Mouse (Mus musculus) cerebellum, adult 11 months (tissue): ENCODE measurements around the gene Tmub1.
A peak's percentile ranks its signal among the peaks of the same experiment; 100 is the strongest.

Experiments
- DNase-seq: peaks from one replicate; pipeline ENCODE4 v3.0.0; 2022

Tmub1 gene

DNA sequence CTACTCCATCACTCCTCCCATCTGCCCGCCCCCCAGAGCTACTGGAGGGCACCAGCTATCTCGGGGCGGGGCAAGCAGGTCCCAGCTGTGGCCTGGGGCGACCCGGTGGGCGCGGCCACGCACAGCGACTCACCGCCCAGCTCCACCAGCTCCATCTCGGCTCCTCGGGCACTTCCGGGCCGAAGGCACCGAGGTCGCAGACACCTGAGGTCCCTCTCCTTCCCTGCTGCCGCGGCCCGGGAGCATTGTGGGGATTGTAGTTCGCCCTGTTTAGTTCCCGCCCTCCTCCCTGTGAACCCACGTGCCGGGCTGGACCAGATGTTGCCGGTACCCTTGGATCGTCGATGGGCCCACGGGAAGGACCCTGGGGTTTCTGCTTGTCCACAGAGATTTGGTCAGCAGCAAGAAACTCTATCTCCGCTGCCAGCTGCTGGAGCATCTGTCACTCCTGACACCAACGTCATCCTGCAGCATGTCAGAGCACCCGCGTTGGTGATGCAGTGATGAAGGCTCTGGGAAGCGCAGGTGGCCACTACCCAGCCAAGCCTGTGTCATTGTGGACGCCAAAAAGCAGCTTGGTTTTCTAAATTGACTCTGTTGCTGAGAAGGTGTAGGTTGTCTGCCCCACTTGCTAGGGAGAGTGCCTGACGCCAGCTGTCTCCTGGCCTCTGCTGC, at the start of gene Tmub1:
TSS of gene Tmub1 (minus strand) at position 231 of the 675 bp plus-strand sequence.
- DNase-seq = peak; percentile 79

DNA sequence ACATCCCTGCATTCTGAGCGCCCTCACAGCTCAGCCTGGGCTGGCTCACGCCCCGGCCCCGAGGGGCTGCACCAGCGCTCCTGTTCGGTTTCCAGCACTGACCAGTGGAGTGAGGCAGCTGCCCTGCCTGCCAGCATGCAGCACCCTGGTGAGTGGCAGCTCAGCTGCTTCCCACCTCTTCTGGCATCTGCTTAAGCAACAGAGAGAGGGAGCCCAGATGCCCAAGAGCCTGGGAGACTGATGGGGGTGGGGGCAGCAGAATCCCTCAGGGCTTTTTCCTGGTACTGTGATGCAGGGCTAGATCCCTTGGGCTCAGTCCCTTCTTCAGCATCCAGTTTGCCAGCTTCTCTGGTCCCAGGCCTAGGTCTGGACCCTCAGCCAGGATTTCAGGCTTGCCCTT, 49.1 kb upstream of the Tmub1 start:
- no peak for DNase-seq

DNA sequence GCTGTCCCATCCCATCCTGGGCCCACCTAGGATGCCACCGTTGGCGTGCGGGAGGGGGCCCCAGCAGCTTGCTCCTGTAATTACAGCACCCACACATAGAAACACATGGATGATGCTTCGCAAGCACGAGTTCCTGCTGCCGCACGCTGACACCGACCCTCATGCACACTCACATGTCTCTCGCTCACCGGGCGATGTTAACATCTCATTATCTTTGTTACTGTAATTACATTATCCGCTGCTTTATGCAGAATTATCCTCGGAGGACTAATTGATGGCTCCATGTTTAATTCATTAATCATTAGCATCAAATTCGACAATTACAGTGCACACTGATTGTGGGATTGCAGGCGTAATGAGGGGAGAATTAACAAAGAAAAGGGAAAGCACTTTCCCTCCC, 47.4 kb upstream of the Tmub1 start:
- no peak for DNase-seq

DNA sequence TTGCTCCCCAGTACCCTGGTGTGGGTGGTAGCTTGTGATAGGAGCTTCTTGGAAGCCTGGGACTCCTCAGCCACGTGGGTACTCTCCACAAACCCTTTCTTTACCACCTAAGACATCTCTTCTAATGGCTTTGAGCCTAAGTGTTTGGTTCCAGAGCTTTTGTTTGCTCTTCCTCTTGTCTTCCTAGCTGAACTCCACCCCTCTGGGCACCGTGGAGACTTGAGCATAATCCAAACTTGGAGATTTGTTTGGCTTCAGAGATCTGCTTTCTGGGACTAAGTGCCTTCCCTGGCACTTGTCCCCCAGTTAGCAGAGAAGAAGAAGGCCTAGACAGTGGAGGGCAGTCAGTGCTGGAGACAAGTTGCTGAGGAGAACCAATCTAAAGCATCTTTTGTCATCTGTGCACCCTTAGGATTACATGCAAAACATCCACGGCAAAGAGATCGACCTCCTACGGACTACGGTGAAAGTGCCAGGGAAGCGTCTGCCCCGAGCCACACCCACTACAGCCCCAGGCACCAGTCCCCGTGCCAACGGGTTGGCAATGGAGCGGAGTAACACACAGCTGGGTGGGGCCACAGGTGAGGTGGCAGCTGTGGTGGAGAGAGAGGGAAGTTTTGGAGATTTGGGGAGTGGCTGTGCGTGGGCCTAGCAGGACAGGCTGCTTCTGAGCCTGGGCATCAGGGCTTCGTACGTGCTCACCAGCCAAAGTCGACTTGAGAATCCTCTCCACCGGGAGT, 45.1 kb upstream of the Tmub1 start:
- DNase-seq = no peak

DNA sequence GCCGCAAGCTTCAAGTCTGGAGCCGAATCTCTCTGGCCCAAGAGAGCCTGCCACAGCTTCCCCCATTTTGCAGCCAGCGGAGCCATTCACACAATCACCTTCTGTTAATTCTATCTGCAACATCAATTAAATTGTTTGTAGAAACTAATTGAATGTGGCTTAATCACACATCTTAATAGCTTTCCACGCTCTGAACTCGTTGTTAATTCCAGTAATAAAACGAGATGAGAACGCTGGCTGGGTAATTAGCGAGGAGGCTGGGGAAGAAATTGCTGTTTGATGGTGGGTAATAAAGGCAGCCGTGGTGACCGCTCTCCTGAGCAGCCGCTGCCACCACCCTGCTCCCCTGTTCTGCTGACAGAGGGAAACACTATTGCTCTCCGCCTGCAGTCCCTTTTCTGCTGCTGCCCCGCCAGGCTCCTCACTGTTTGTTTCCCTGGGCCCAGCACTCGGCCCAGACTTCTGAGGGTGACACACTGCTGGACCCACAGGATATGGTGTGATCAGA, 42.8 kb upstream of the Tmub1 start:
- no peak for DNase-seq

DNA sequence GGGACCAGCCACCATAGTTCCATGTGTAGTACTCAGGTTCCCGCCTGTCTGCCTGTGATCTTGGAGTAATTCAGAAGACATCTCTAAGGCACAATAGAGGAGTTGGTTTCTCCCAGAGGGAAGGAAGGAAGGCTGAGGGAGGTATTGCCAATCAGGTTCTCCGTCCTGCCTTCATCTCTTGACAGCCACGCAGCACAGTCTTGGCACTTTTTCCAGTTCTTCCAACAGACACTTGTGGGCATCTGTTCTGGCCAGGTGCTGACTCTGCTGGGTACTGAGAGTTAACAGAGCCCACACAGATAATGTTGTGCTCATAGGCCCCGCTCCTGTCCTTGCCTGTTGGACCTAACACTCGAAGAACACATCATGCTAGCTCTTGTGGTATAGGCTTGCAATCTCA, 39.1 kb upstream of the Tmub1 start:
- DNase-seq = no peak

DNA sequence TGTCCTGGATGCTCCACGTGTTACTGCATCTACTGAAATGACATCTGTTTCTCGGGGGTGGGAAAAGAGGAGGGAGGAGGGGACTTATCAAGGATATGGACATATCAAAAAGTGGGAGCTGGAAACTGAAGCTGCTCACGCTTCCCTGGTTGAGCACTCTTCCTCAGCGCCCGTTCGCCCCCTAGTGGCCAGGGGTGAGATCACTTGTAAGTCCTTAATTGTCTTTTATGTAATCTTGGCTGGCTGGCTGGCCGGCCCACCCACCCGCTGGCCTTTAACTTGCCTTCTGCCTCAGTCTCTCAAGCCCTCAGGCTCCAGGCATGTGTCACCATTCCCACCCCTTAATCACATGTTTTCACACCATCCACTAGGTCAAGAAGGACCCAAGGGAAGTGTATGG, 38.4 kb upstream of the Tmub1 start:
- DNase-seq = peak; percentile 87

DNA sequence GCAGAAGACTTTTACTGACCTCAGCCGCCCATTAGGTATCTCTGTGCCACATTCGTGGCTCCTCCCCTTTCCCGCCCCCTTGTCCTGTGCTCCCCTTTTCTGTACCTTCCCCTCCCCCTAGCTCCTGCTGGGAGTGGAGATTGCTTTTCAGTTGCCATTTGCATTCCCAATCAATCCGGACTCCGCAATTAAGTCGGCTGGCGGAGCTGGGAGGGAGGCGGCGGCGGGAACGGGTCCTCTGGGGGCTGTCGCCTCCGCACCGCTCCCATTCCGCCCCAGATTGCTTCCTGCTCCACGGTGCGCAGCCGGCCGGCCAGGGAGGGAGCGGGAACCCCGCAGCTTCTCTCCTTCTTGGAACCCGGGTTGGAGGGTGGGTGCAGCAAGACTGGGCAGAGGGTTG, 37.3 kb upstream of the Tmub1 start:
- DNase-seq = no peak

DNA sequence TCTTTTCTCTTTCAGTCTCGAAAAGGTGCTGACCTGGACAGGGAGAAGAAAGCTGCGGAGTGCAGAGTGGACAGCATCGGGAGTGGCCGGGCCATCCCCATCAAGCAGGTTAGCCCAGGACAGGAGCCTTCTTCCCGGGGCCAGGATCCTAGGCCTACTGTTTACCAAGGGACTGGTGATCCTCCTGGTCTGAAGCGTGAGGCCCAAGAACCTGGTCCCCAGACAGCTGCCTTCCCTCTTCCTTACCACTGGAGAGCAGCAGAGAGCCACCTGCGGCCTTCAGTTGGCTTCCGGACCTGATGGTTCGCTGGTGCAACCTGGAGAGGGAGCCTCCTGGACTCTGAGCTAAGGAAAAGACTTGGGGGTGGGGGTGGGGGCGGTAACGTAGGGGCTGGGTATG, 35.7 kb upstream of the Tmub1 start:
- peak; percentile 68 for DNase-seq

DNA sequence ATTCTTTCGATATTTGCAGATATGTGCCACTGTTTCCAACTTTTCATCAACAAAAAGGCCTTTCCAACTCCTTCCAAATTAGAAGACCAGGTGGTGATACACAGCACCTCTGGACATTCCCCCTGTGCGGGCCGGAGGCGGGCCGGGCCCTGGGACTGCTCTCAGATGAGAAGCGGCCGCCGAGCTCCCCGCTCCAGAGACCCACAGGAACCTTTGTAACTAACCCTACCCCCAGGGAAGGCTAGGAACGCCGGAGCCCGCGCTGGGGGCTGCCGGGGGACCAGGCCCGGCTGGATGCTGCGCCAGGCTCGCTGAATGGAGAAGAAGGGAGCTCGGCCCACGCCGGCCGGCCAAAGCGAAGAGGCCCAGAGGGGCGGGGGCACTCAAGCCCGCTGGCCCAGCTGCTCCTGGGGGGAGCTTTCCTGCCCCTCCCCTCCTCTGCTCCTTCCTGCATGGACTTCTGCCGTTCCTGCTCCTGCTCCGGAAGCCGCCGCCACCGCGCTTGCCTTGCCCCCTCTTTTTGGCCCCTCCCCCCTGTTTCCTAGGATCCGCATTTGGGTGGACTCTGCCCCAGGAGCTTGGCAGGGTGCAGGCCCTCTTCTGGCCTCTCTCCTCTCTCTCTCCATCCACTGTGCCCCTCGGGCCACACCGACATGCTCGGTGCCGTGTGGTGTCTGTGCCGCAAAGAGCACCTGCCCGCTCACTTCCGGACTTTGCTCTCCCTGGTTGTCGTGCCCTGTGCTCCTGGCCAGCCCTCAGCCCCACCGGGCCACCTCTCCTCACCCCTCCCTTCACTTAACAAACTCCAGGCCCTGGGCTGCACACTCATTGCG, 34.8 kb upstream of the Tmub1 start:
- DNase-seq = no peak

DNA sequence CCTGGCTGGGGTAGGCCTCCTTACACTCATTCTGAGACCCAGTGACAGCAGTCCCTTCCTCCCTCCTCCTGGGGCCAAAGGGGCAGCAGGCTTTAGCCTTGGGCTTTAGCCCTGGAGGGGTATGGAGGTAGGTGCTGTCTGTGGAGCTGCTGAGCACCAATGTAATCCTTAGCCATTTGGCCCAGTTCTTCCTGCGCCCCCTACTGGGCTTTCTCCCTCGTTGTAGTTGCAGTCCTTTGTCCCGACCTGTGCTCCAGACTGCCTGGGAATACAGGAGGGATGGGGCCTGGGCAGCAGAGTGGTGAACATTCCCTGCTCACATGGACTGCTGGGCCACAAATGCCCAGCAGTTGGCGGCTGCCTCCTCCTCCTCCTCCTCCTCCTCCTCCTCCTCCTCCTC, 34.0 kb upstream of the Tmub1 start:
- DNase-seq = peak; percentile 66

DNA sequence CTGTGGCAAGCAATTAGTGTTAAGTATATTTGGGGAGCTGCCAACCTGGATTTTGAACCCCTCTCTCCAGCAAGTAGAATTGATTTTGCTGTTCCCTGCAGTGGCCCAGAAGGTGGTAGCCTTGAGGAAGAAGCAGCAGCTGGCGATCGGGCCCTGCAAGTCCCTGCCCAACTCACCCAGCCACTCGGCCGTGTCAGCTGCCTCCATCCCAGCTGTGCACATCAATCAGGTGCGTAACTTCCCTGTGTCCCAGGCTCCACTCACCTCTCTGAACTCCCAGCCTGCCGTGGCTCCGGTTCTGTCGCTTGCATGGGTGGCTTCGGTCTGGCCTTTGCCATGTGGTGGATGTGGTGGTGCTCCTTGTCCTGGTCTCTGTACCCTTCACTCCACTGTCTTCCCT, 30.3 kb upstream of the Tmub1 start:
- no peak for DNase-seq

DNA sequence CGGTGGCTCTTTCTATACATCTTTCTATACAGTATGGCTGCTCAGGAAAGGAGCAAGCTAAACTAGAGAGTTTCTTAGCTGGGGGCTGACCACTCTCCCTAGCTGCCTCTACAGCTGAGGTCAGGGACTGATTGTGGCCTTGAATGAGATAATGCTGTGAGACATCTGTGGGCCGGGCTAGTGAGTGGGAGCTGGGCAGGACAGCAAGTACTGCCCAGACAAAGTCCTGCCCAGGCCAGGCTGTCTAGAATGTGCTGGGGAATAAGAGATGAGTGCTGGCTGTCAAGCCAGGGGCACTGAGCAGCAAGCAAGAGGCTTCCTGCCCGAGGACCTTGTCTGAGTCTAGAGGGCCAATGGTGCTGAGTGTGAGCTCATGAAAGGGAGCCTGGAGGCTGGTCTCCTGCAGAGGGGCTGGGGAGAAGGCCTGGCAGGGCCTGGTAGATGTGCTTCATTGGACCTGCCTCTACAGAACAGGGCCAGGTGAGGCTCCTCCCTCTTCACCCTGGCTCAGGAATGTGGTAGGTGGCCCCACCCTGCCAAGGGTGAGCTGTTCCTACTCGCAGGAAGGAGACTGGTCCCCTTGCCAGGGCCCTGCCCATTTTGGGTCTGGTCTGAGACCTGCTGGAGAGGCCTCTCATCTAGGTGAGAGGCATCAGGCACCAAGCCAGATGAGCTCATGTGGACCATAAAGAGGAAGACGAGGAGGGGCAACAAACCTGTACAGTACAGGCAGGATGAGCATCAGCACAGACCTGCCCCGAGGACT, 28.0 kb upstream of the Tmub1 start:
- no peak for DNase-seq

DNA sequence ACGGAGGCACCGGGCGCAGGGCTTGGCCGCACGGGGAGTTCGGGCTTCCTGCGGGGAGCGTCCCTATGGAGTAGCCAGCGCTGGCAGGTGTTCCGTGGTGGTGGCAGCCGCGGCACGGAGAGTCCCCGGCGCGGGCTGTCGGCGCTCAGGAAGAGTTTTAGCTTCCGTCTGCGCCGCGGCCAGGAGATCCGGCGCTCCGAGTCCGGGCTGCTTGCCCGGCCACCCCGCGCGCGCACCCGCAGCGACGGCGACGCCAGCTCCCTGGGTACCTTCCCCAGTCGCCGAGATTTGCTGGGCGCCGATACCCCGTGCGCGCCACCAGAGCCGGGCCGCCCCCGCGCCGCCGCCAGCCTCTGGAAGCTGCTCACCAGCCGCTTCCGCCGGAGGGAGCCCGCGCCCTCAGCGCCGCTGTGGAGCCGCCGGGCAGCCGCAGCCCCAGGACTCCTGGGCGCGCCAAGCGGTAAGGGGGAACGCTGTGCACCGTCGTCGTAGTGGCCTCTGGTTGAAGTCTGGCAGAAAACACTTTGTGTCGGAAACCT, 27.1 kb upstream of the Tmub1 start:
- DNase-seq = no peak

DNA sequence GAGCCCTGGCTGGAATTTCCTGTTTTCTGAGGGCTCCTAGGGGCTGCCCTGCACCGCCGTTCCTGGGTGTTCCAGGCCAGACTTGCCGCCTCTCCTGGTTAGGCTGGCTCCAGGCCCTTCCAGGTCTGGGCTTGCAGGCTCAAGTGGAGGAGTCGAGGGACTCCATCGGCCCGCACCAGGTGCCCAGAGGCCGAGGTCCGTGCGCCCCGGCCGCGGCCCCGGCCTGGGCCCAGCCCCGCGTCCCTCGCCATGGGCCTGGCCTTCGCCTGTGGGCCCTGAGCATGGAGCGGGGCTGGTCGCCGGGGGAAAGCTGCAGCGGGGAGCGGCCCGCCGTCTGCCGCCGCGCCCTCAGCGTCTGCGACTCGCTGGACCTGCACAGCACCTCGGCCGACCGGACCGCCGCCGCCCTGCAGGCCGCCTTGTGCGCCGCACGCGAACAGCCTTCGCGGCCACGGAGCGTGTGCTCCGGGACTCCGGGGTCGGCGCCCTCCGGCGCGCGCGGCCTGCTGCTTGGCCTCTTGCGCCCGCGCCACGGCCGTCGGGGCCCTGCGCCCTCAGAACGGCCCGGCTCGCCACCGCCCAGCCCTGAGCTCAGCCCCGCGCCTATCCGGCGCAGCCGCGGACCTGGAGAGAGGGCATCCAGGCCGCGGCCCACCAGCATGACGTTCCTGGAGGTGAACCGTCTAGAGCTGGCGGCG, 26.5 kb upstream of the Tmub1 start:
- DNase-seq = no peak

DNA sequence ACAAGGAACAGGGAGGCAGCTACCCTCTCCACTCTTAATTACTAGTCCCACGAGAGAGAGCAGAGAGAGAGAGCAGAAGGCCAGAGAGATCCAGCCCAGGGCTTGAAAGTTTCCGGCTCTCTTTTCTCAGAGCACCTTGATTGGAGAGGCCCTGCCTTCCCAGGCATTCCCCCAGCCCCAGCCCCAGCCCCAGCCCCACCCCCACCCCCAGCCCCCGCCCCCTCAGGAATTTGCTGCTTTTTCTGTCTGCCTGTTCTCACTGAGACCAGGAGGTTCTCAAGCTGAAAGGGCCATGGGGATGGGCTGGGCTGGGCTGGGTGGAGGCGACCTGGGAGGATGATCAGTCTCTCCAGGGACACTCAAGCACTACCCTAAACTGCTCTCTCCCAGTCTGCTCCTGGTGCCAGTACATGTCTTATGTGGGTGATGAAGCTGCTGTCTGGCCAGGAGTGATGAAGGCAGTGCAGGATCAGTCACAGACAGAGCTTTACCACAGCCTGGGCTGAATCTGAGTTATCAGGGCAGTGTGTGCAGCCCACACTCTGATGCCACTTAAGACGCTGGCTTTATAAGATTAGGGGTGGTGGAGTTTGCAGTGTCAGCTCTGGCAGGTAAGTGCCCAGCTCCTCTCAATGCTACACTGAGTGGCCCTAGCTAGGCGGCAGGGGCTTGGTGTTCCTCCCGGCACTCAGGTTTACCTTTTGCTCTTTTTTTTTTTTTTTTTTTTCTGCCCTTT, 25.4 kb upstream of the Tmub1 start:
- no peak for DNase-seq

DNA sequence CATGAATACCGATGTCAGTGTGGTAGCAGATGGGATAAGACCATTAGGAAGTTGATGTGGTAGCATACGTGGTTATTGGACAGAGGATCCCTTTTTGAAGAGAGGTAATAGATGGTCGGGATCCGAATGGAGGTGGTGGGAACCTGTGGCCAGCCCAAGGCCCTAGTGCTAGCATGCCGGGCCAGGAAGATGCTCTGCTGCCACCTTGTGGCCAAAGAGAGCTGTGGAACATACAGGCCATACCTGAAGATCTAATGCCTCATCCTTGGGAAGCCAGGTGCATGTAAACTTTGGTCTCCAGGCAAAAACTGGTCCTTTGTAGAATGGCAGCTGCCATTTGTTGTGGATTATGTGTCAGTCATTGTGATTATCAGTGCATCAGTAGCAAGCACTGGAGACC, 22.9 kb upstream of the Tmub1 start:
- DNase-seq = peak; percentile 82

DNA sequence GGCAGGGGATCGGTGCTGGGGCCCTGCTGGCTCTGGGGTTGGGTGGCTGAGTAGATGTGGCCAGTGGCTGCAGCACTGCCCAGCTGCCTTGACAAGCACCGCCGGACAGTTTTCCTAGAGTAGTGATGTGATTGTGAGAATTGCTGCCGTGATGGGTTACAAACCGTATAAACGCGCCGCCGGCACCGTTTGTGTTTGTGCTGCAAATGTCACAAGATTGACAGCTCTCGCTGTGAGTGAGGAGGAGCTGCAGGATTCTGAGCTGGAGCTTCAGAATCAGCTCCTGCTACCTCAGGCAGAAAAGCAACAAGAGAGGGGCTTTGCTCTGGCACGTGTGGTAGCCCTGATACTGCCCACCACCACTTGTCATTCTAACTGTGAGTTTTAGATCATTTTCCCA, 19.1 kb upstream of the Tmub1 start:
- no peak for DNase-seq

DNA sequence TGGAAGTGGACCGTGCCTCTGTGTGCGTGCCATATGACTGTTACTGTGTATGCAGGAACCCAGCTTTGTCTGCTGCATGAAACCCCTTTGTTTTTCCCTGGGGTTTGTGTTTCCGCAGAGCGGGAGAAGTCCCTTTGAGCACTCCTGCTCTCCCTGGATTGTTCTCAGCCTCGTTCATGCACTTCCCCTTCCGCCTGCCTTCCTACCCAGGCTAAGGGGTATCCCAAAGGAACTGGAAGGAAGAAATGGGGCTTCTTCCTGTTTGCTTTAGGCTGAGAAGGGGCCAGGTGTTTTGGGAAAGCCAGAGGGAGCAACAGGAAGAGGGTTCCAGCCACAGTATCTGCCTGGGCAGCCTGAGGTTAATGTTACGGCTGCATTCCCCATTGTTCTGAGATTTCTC, 8.0 kb upstream of the Tmub1 start:
- DNase-seq = no peak

DNA sequence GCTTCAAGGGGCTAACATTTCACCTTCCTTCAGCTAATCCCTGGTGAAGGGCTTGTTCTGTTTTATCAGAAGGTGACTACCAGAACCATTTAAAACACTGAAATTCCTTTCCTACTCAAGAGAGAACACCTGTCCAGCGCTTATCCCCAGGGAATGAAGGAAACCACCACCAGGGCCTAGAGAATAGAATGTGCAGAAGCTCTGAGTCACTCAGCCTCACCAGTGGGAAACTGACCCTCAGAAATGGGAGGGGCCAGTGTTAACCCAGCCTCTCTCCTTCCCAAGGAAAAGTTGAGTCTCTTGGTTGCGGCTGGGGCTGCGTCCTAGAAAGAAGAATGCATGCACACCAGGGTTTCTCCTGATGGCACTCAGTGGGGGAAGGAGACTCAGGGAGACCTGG, 7.4 kb upstream of the Tmub1 start:
- DNase-seq = no peak

DNA sequence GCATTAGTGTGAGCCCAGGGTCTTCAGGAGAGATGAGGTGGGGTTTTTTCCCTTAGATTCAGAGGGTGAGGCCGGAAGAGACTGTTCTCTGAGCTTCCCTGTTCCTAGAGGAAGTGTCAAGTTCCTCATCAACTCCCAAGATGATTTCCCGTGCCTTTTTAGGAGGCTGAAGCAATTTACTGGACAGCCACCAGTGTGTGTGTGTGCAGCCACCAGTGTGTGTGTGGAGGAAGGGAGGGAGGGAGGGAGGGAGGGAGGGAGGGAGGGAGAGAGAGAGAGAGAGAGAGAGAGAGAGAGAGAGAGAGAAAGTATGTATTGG, 6.3 kb upstream of the Tmub1 start:
- no peak for DNase-seq
